Mouse (Mus musculus) spleen, adult 2 months (tissue): ENCODE results near the gene Vax2.

Experiments
- CTCF ChIP-seq: fragments of 200-500 bp; IDR thresholded peaks from 2 replicates; pipeline ENCODE4 v1.5.1; 2011; ENCODE audit warnings: mild to moderate bottlenecking, inconsistent platforms; ENCODE audit not compliant: insufficient read depth, insufficient read length, insufficient replicate concordance; ENCODE audit errors: extremely low read depth
- POLR2A ChIP-seq: fragments of 200-500 bp; IDR thresholded peaks from 2 replicates; pipeline ENCODE4 v1.6.1; 2011; ENCODE audit warnings: low read depth, low read length, inconsistent platforms

DNA sequence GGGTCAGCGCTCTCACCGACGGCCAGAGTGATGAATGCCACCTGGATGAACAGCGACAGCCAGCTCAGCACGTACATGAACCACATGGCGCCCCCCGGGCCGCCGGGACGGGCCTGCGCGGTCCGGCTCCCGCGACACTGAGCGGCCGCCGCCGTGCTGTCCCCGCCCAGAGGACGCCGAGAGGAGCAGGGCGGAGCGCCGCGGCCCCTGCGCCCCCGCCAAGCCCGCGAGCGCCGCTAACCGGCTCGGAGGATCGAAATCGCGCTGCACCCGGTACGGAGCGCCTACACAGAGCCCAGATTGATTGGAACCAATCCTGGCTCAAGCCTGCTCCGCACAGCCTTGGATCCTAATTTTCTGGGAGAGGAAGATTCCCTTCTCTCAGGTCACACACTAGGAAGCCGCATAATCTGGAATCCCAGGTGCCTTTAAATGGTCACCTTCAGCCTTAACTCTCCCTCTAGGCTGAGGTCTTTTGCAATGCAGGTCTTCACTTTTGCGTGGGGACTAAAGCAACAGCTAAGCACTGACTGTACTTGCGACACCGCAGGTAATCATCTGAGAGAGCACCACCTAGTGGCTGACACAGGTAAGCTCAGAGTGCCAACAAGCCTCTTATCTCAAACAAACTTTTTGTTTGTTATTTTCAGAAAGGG is 64.7 kb downstream of the Vax2 start, which contains the start of gene Tex261:
- TF ChIP-seq CTCF, result peak; percentile 64; the same call in 1 of the 2 replicates
- TF ChIP-seq POLR2A, result peak; percentile 70
